Mouse (Mus musculus) liver (tissue): ENCODE results near the gene Calml4.

Source experiments
- DNase-seq: peaks from one replicate; pipeline ENCODE4 v3.0.0-alpha.2; 2020; ENCODE audit warnings: mixed read lengths

Gene Calml4

DNA sequence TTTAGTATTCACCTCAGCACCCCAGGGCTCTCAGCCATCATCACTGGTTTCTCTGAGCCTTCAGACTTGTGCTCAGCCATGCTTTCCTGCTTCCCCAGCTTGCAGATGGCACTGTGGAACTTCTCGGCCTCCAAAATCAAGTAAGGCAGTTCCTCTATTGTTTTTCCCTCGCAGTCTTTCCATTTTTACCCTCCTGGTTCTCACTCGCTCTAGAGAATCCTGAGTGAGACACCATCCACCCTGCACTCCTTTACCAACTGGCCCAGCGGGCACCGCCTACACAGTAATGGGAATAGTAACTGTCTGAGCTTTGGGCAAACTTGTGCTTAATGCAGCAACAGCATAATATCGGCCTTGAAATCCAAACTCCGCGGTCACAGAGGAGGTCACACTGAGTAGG lies 47.2 kb downstream of the Calml4 start:
- DNase-seq = no peak

GRCm38 (mm10) chr9:62913390-62914069 lies 55.6 kb downstream of the Calml4 start:
- no peak for DNase-seq

- no peak for DNase-seq
These were observed 59.2 kb downstream of the Calml4 start for GRCm38 (mm10) chr9:62917059-62917458.

DNA sequence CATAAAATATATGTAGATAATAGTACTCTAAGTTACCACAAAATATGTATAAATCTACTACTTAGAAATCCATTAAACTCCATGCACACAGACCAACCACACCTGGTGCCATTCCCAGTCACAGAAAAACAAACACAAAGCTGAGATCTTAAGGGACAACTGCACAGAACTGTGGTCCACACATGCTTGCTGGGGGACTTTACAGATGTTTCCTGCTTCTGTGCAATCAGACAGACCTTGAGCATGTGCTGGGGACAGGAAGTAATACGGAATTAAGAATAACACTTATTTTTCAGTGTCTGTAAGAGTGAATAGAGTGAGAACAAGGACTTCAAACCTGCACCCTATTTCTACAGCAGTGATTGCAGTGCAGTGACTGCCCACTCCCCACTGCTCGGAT lies 63.0 kb downstream of the Calml4 start:
- no peak for DNase-seq

DNA sequence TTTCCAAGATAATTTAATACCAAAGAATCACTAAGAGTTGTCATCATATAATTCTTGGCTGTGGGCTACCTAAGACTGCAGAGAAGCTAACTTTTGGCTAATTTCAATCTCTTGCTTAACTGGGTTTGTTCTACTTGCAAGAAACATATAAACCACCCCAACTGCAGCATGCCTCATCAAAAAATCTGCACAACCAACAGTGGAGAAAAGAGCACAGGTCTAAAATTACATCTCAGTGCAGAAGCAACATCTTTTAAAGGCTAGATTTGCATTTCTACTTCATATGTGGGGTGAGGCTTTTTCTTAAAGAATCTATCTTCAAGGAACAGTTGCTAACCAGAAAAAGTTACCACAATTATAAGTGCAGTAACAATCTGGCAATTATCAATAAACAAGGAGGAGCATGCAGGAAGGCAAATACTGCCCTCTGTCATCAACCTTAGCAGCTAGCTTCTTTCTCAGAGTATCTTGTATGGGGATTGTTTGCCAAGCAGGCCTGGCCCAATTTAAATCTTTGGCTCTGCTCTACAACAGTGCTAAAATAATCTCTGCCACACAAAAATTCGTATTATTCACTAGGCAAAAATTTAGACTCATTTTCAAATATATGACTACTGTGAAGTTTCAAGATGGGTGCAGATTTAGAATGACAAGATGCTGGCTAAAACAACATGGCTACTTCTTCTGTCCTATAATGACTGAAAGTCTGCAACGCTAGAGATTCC lies 67.2 kb downstream of the Calml4 start:
- no peak for DNase-seq
